Mouse (Mus musculus) cerebral cortex, adult 2 months (tissue): ENCODE data around the gene Ppcs.

Experiments
- WGBS: fragments of 180-500 bp; shearing (Covaris S2); methylation state at CpG from one replicate; pipeline ENCODE4 v1.1.7; 2018; 5-methylcytosine and 5-hydroxymethylcytosine counted together

The Ppcs gene

GRCm38 (mm10) chr4:119422294-119422964, at the start of gene Ppcs, which contains the start of gene Zmynd12:
Gene Ppcs, minus strand, starts transcription at chr4:119422420.
Gene Zmynd12, plus strand, starts transcription at chr4:119422814.
- under 1% methylated on average over 52 of the region's 52 CpGs for WGBS

GRCm38 (mm10) chr4:119467720-119468380, 45.6 kb upstream of the Ppcs start:
- WGBS: 67% methylated on average over 16 of the region's 16 CpGs

GRCm38 (mm10) chr4:119465841-119466240, 43.6 kb upstream of the Ppcs start:
- 77% methylated on average over 5 of the region's 5 CpGs for WGBS

- 60% methylated on average over 13 of the region's 13 CpGs for WGBS
These were observed 41.7 kb upstream of the Ppcs start for GRCm38 (mm10) chr4:119463756-119464419.

- WGBS: 29% methylated on average over 11 of the region's 11 CpGs
These were observed 40.9 kb upstream of the Ppcs start for GRCm38 (mm10) chr4:119462858-119463755.

GRCm38 (mm10) chr4:119462457-119462856, 40.2 kb upstream of the Ppcs start:
- 88% methylated on average over 3 of the region's 3 CpGs for WGBS

- 19% methylated on average over 8 of the region's 8 CpGs for WGBS
These were observed 38.5 kb upstream of the Ppcs start for GRCm38 (mm10) chr4:119460728-119461141.

- 38% methylated on average over 5 of the region's 5 CpGs for WGBS
These were observed 38.1 kb upstream of the Ppcs start for GRCm38 (mm10) chr4:119460296-119460695.

GRCm38 (mm10) chr4:119453533-119453932, 31.3 kb upstream of the Ppcs start:
- WGBS: 27% methylated on average over 6 of the region's 6 CpGs

- 60% methylated on average over 5 of the region's 5 CpGs for WGBS
These were observed 30.9 kb upstream of the Ppcs start for GRCm38 (mm10) chr4:119453128-119453527.

- WGBS: 55% methylated on average over 7 of the region's 7 CpGs
These were observed 28.2 kb upstream of the Ppcs start for GRCm38 (mm10) chr4:119450436-119450835.

GRCm38 (mm10) chr4:119447786-119448185, 25.6 kb upstream of the Ppcs start:
- WGBS: 90% methylated on average over 3 of the region's 3 CpGs

- WGBS: 87% methylated on average over 6 of the region's 6 CpGs
These were observed 25.0 kb upstream of the Ppcs start for GRCm38 (mm10) chr4:119447261-119447660.

- 56% methylated on average over 6 of the region's 6 CpGs for WGBS
These were observed 20.3 kb upstream of the Ppcs start for GRCm38 (mm10) chr4:119442539-119442938.

- 58% methylated on average over 4 of the region's 4 CpGs for WGBS
These were observed 19.6 kb upstream of the Ppcs start for GRCm38 (mm10) chr4:119441836-119442235.

GRCm38 (mm10) chr4:119437936-119438335, 15.7 kb upstream of the Ppcs start:
- 97% methylated on average over 2 of the region's 2 CpGs for WGBS

GRCm38 (mm10) chr4:119430678-119431077, 8.5 kb upstream of the Ppcs start:
- 28% methylated on average over 5 of the region's 5 CpGs for WGBS

GRCm38 (mm10) chr4:119427680-119428079, 5.5 kb upstream of the Ppcs start:
- 50% methylated on average over 2 of the region's 2 CpGs for WGBS

GRCm38 (mm10) chr4:119425601-119426000, 3.4 kb upstream of the Ppcs start:
- WGBS: 53% methylated on average over 2 of the region's 2 CpGs

GRCm38 (mm10) chr4:119425077-119425476, 2.9 kb upstream of the Ppcs start:
- 93% methylated on average over 2 of the region's 2 CpGs for WGBS

GRCm38 (mm10) chr4:119421921-119422293, 313 bp downstream of the Ppcs start:
- 1% methylated on average over 31 of the region's 31 CpGs for WGBS

- WGBS: 70% methylated on average over 3 of the region's 3 CpGs
These were observed 1.0 kb downstream of the Ppcs start for GRCm38 (mm10) chr4:119421191-119421590.
